In genomic region chr14:22139281-22139680, GRCm38 (mm10) we compare ENCODE assay signal across 22 mouse cellular contexts.
"Had no signal": no experiment of that assay in that cellular context is flagged by ENCODE, and none has a peak within 500 bp of the region (broad histone marks: within the 10 kb centered on the region; RNA-seq: fewer than 3 reads in every experiment).

No protein-coding gene starts in this region.

- H3K36me3 ChIP-seq: heart, embryonic 10.5 days; heart, embryonic 12.5 days; hindbrain, embryonic 13.5 days; hindbrain, embryonic 15.5 days; intestine, embryonic 15.5 days; limb, embryonic 10.5 days; limb, embryonic 12.5 days; liver, embryonic 13.5 days had no signal

- DNase-seq: gastrocnemius, postnatal 14 days; gastrocnemius, postnatal 36 days; heart, adult 18-20 months; heart, postnatal 10 days; kidney, adult 18-20 months; kidney, adult 8-10 months; kidney, postnatal 10 days; kidney, postnatal 25 days; layer of hippocampus, adult 9-11 months; layer of hippocampus, postnatal 36 days; liver; liver, embryonic 13.5 days had no signal

- H3K4me1 ChIP-seq: heart, embryonic 12.5 days; hindbrain, embryonic 15.5 days; limb, embryonic 12.5 days; liver, embryonic 13.5 days had no signal

- H3K9ac ChIP-seq: heart, embryonic 12.5 days; hindbrain, embryonic 13.5 days; hindbrain, embryonic 15.5 days; intestine, embryonic 15.5 days; limb, embryonic 12.5 days; liver, embryonic 13.5 days had no signal

- H3K27me3 ChIP-seq: heart, embryonic 12.5 days; hindbrain, embryonic 13.5 days; hindbrain, embryonic 15.5 days; intestine, embryonic 15.5 days; limb, embryonic 12.5 days; liver, embryonic 13.5 days had no signal

- H3K4me2 ChIP-seq: heart, embryonic 12.5 days; hindbrain, embryonic 13.5 days; hindbrain, embryonic 15.5 days; intestine, embryonic 15.5 days; limb, embryonic 12.5 days; liver, embryonic 11.5 days; liver, embryonic 13.5 days had no signal

- H3K27ac ChIP-seq: heart, embryonic 10.5 days; hindbrain, embryonic 13.5 days; hindbrain, embryonic 15.5 days; hindbrain, postnatal 0 days; intestine, embryonic 15.5 days; limb, embryonic 10.5 days; limb, embryonic 12.5 days; liver, embryonic 13.5 days had no signal

- H3K4me3 ChIP-seq: heart, embryonic 10.5 days; heart, embryonic 12.5 days; hindbrain, embryonic 13.5 days; hindbrain, embryonic 15.5 days; intestine, embryonic 15.5 days; limb, embryonic 10.5 days; limb, embryonic 12.5 days; liver, embryonic 13.5 days had no signal

- H3K9me3 ChIP-seq: heart, embryonic 10.5 days; hindbrain, embryonic 13.5 days; hindbrain, embryonic 15.5 days; intestine, embryonic 15.5 days; limb, embryonic 10.5 days; liver, embryonic 13.5 days had no signal

- ATAC-seq: hindbrain, postnatal 0 days; intestine, embryonic 15.5 days; intestine, postnatal 0 days had no signal
